Mouse (Mus musculus) heart, adult 2 months (tissue): ENCODE data around the gene Ryr3.

Source experiments
- CTCF ChIP-seq: fragments of 200-600 bp; IDR thresholded peaks from 2 replicates; pipeline ENCODE4 v1.8.1; 2022; ENCODE audit warnings: antibody characterized with exemption, mild to moderate bottlenecking, moderate library complexity
- EP300 ChIP-seq: fragments of 200-500 bp; IDR thresholded peaks from 2 replicates; pipeline ENCODE4 v1.6.1; 2011; ENCODE audit warnings: low read depth, low read length, control low read depth; ENCODE audit not compliant: insufficient read depth
- POLR2A ChIP-seq: fragments of 200-500 bp; IDR thresholded peaks from 2 replicates; pipeline ENCODE4 v1.6.1; 2011; ENCODE audit warnings: mild to moderate bottlenecking, low read depth, low read length, control low read depth; ENCODE audit not compliant: insufficient read depth

GRCm38 (mm10) chr2:112721217-112721616, 495.7 kb downstream of the Ryr3 start:
- TF ChIP-seq EP300 (no peak), CTCF (no peak), POLR2A (no peak)
